Mouse (Mus musculus) CD4-positive helper T cell, adult 2 months (primary cell): ENCODE data around the gene Psmd14.

ENCODE experiments used
- DNase-seq: peaks from one replicate; pipeline ENCODE4 v3.0.0-alpha.2; 2012; ENCODE audit warnings: low read depth, missing footprints, low spot score

Gene Psmd14

DNA sequence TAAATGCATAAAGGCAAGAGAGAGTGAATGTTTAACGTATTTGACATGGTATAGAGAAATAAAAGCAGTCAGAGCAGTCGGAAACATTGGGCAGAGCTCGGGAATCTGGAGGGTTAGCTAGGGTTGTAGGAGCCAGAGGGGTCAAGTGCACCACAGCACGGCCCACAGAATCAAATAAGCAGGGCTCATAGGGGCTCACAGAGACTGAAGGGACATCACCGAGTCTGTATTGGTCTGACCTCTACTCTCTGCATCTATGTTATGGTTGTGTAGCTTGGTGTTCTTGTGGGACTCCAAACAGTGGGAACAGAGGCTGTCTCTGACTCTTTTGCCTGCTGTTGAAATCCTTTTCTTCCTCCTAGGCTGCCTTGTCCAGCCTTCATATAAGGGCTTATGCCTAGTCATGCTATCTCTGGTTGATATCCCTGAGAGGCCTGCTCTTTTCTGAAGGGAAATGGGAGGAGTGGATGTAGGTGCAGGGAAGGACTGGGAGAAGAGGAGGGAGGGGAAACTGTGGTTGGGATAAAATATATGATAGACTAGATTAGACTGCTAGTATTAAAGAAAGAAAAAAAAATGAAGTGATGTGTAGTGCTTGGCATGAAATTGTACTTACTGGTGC lies 47.9 kb downstream of the Psmd14 start:
- DNase-seq, result no peak

DNA sequence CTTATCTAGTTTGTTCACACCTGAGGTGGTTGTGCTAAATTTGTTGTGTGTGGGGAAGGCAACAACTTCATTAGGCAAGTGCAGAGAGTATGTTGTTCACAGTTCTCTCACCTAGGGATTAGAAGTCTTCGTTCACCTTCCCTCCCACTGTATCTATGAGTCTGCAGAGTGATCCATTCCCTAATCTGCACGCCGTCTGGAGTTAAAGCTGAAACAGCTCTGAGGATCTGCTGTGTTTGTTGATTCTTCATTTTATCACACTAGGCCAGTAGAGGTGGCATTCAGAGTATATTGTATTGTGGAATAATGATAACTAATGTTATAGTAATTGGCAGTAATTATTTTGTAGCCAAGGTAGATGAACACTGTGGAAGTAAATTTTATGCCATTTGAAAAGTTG lies 48.5 kb downstream of the Psmd14 start:
- no peak for DNase-seq

GRCm38 (mm10) chr2:61764470-61765105 lies 53.1 kb downstream of the Psmd14 start:
- no peak for DNase-seq

DNA sequence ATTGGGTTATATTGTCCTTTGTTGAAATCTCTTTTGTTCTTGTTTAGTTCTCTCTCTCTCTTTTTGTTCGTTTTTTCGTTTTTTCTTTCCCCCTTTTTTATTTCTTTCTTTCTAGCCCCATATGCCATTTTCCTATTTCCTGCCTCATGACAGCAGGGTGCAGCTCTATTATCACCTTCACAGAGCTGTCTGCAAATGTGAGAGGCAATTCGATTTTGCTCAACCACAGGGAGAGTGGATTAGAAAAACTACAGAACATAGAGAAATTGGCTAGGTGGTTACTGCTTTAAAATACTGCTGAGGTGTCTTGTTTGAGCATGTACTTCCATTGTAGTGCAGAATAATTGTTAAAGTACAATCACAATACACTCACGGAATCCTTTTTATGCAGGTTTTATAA lies 54.0 kb downstream of the Psmd14 start:
- DNase-seq, result no peak

- DNase-seq, result no peak
Measured at GRCm38 (mm10) chr2:61780794-61781193, 69.3 kb downstream of the Psmd14 start.

DNA sequence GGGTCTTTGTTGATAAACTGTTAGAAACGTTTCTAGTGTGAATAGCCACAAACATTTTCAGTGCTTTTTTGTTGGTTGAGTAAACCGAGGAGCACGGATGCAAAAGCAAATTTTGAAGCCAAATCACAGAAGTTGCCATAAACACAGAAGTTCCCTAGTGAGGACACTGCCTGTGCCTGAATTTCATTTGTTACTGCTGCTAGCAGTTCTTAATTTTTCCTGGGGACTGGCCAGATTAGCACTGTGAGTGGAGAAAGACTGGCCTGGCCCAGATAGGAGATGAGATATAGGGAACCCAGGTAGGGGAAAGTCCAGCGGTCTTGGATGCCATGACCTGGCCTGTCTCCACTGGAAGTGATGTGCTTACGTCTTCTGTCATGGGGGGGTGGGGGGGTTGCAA lies 83.5 kb downstream of the Psmd14 start:
- no peak for DNase-seq

DNA sequence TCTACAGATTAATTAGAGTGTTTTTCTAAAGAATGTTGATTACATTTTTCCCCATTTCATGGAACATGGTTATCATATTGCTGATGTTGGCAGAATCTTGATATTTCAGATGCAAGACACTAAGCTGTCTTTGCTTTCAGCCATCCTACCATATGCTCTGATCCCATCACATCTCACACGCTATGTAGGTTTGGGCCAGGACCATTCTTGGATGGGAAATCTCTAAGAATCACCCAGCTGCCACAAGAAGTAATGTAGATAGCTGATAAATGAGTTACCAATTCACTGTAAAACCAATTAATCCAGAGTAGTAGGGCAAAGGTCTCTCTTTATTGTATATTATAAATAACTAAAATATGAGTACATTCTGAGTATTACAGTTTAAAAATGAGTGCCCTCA lies 86.6 kb downstream of the Psmd14 start:
- no peak for DNase-seq

DNA sequence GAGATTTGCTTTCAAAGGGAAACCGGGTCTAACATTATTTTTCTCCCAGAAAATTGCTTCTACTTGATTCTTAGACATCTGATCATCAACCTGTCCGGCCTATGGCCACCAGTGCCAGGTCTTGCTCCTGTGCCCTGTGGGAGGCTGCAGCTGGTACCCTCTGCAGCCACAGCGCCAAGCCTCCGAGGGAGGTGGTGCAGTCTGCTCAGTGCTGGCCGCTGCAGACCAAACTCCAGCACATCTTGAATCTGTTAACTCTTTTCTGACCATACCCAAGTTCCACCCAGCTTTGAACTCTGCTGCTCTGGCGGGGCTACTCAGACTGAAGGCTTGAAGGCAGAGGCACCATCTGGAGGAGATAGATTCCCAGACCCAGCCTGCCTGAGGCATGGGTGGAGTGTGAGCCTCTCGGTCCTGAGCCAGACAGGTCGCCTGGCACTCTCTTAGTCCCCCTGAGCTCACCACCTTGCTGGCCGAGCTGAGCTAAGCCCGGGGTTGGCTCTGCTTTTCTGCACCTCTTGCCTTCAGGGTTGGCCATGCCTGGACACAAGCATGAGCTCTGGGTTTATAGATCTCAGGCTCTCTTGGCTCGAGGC lies 91.3 kb downstream of the Psmd14 start, which contains the start of gene Tbr1:
Gene Tbr1, plus strand, starts transcription at position 275 of the 596 bp plus-strand sequence.
- DNase-seq, result no peak

DNA sequence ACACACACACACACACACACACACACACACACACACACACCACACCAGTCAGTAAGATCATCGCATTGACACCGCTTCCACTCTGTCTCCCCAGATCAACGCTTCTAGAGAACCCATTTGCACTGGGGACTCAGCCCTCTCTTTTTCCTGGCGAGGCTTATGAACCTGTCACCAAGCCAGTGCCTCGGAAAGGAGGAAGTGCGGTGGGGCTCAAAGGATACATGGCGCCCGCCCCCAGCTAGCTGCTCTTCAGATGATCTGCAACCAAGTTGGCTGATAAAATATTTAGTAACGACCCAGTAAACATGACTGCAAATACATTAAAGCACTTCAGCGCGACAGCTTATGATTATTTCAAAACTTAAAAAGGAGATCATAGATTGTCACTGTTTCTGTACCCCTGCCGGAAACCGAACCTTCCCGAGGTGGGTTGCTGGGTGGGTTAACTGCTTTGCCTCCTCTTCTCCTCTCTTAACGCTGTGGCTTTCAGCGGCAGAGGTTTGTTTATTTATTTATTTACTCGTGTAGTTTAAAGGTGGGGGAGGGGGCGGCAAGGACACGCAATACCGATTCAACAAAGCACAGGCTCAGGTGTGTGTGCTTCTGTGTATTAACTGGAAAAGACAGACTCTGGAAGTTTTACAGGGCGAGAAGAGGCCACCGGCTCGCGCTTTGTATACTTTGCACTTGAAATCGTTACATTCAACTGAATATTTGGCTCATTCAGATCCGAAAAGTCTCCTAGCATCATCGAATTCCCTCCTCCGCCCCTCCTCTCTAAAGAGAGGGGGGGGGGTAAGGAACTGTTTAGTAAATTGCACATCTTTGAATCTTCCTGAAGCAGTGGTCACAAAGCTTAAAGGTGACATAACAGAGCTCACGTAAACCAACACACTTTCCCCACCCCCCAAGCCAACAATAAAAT lies 92.2 kb downstream of the Psmd14 start:
- DNase-seq, result peak; percentile 39

DNA sequence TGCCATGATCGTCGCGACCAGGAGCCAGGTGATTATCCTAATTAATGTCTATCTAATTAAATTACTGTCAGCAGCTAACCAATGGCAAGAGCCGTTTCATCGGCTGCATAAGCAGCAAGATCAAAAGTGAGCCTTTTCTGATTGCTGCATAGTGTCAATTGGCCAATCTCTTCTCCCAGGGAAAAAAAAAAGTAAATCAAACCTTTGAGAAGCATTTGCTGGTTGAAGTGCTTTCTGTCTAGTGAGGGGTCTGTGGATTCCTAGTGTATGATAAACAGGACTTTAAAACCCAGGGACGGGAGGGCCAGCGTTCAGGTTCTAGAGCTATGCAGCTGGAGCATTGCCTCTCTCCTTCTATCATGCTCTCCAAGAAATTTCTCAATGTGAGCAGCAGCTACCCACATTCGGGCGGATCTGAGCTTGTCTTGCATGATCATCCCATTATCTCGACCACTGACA lies 92.9 kb downstream of the Psmd14 start:
- DNase-seq, result no peak

DNA sequence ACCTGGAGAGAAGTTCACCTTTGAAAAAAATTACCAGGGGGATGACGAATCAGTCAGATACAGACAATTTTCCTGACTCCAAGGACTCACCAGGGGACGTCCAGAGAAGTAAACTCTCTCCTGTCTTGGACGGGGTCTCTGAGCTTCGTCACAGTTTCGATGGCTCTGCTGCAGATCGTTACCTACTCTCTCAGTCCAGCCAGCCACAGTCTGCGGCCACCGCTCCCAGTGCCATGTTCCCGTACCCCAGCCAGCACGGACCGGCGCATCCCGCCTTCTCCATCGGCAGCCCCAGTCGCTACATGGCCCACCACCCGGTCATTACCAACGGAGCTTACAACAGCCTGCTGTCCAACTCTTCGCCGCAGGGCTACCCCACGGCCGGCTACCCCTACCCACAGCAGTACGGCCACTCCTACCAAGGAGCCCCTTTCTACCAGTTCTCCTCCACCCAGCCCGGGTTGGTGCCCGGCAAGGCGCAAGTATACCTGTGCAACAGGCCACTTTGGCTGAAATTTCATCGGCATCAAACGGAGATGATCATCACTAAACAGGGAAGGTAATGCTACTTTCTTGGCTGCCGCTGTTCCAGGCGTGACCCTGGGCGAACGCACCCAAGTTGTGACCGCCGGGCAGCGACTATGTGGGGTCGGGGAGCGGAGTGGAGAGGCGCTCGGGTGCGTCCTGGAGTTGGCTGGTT lies 93.5 kb downstream of the Psmd14 start:
- no peak for DNase-seq

DNA sequence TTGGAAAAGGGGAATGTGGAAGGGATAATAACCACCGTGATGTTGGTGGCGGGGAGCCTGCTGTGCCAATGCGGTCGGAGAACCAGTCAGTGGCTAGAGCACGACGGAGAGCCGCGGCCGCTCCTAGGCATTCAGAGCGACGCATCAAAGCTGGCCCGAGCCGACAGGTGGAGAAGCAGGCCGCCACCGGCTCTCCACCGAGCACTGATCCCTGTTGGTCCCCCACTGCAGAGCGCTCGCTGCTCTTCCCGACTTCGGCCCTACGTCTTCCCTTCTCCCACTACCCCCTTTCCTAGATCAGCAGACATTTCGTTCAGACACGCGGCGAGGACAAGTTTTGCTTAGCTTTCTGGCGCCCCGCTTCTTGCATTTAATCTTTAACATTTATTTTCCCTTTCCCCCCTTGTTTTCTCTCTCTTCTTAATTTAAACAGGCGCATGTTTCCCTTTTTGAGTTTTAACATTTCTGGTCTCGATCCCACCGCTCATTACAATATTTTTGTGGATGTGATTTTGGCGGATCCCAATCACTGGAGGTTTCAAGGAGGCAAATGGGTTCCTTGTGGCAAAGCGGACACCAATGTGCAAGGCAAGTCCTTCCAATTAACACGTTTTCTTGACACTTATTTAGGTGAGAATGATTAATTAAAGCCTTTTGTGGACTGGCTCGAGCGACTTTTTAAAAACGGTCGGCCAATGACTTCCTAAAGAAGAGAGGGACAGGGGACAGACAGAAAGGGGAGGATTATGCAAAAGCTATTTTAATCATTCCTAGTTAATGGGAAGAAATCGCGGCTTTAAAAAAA lies 94.2 kb downstream of the Psmd14 start:
- no peak for DNase-seq

- no peak for DNase-seq
Measured at GRCm38 (mm10) chr2:61806346-61806825, 94.9 kb downstream of the Psmd14 start.

DNA sequence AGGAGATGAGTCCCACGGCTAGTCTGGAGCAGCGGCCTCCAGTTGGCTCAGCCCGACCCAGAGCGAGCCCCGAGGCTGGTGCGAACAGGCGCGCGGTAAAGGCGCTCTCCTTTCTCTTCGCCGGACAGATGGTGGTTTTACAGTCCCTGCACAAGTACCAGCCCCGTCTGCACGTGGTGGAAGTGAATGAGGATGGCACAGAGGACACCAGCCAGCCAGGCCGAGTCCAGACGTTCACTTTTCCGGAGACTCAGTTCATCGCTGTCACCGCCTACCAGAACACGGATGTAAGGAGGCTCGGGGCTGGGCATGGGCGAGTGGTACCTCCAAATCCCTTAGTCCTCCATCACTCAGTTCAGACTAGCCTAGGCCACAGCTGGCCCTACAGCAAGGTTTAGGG lies 95.7 kb downstream of the Psmd14 start:
- DNase-seq, result no peak

DNA sequence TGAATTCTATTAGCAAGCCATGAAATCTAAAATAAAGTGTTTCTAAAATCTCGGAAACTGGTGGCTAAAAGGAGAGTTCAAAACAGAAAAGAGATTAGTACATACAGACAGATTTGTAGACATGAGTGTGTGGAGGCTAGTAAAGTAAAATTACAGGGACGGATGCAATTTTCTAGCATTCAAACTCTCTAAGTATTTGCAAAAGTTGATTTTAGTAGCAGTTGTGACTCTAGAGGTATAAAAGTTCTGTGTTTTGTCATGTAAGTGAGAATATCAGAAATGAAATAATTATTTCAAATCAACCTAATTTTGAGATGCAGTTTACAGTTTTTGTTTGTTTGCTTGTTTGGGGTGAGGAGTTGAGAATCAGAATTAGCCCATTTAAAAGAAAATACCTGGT lies 96.3 kb downstream of the Psmd14 start:
- DNase-seq, result no peak

DNA sequence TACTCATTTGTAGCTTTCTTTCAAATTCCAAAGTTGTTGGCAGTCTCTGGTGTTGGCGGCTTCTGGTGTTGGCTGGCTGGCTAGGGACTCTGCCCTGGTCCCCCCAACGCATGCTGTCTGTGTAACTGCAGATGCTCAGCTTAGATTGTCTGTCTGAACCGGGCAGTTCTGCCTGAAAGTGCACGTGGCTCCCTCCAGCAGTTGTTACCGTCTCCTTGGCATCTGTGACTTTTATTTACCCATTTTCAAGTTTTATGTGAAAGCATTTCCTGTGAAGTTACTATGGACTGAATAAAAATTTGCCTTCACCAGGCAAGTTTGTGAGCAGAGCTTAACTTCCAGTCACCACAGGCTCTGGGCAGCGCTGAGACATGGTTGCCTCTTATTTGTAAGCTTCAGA lies 97.3 kb downstream of the Psmd14 start:
- no peak for DNase-seq

- DNase-seq, result no peak
Measured at GRCm38 (mm10) chr2:61809381-61809780, 97.9 kb downstream of the Psmd14 start.

DNA sequence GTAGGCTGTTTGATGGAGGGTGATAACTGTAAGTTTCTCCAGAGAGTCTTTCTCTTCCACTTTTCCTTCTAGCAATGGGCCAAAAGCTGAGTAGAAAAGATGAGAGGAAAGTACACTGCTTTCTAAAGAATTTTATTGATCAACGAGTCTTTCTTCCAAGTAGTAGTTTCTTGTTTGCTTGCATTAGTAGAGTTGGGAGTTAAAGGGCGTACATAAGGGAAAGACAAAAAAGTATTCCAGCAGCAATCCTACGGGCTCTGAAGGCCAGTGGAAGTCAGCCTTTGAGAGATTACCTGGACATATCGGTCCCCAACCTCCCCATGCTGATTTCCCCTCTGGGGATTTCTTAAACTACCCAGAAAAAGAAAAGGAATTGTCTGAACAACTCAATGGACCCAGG lies 99.3 kb downstream of the Psmd14 start:
- no peak for DNase-seq

- DNase-seq, result no peak
Measured at GRCm38 (mm10) chr2:61811163-61811506, 99.6 kb downstream of the Psmd14 start.
